Mouse (Mus musculus) kidney, postnatal 0 days (tissue): ENCODE results near the gene Sorcs2. TPM values are rescaled to one million over a fixed set of nuclear protein-coding genes. Genes with fewer than 3 reads are reported as not detected.

ENCODE experiments used
- ATAC-seq: fragments of 200-750 bp; cut with Nextera tagmentation; replicated peaks from 2 replicates; pipeline ENCODE4 v1.8.0; 2017; ENCODE audit warnings: low read depth, moderate number of reproducible peaks, moderate TSS enrichment, moderate library complexity; ENCODE audit not compliant: low FRiP score
- DNase-seq: peaks from one replicate; pipeline ENCODE4 v3.0.0-alpha.2; 2016; ENCODE audit warnings: low spot score
- H3K27ac ChIP-seq: fragments of 300-500 bp; sonication (generic); 2 replicates; pipeline ENCODE4 v1.5.1; 2014; ENCODE audit warnings: mild to moderate bottlenecking
- H3K27me3 ChIP-seq: fragments of 300-500 bp; sonication (generic); 2 replicates; pipeline ENCODE4 v1.6.1; 2014; ENCODE audit warnings: low read length, mixed read lengths; ENCODE audit not compliant: insufficient read depth
- H3K36me3 ChIP-seq: fragments of 300-500 bp; sonication (generic); 2 replicates; pipeline ENCODE4 v1.6.1; 2014; ENCODE audit warnings: low read length, mixed read lengths; ENCODE audit not compliant: insufficient read depth
- H3K4me1 ChIP-seq: fragments of 300-500 bp; sonication (generic); replicated peaks from 2 replicates; pipeline ENCODE4 v1.6.1; 2014; ENCODE audit warnings: antibody characterized with exemption, low read length, mixed read lengths; ENCODE audit not compliant: insufficient read depth
- H3K4me2 ChIP-seq: fragments of 300-500 bp; sonication (generic); 2 replicates; pipeline ENCODE4 v1.6.1; 2014; ENCODE audit warnings: mild to moderate bottlenecking, low read length, moderate library complexity, mixed read lengths
- H3K4me3 ChIP-seq: fragments of 300-500 bp; sonication (generic); replicated peaks from 2 replicates; pipeline ENCODE4 v1.5.1; 2014; ENCODE audit warnings: low read depth, low read length
- H3K9ac ChIP-seq: fragments of 300-500 bp; sonication (generic); 2 replicates; pipeline ENCODE4 v1.6.1; 2014; ENCODE audit warnings: low read depth, low read length
- H3K9me3 ChIP-seq: fragments of 300-500 bp; sonication (generic); replicated peaks from 2 replicates; pipeline ENCODE4 v1.6.1; 2016; ENCODE audit warnings: low read length, inconsistent platforms, mixed read lengths
- CTCF ChIP-seq: IDR thresholded peaks from 2 replicates; pipeline ENCODE4 v1.5.1; 2016; ENCODE audit warnings: antibody characterized with exemption, low read depth, mild to moderate bottlenecking, moderate library complexity
- WGBS: fragments of 180-500 bp; shearing (Covaris S2); extraction: QIAGEN DNeasy Blood & Tissue Kit; methylation state at CpG from one replicate; pipeline ENCODE4 v1.1.7; 2014; 5-methylcytosine and 5-hydroxymethylcytosine counted together
- polyA plus RNA-seq: library from polyadenylated mRNA; unstranded; fragments of >200 nt; fragmentation: Nextera tagmentation; extraction: Ambion mirVana; gene quantifications from 2 replicates; pipeline ENCODE4 v1.2.1, GENCODE M21; 2015

Gene Sorcs2
- polyA plus RNA-seq, 1 experiment from 2014 or later, result 5.1 TPM

DNA sequence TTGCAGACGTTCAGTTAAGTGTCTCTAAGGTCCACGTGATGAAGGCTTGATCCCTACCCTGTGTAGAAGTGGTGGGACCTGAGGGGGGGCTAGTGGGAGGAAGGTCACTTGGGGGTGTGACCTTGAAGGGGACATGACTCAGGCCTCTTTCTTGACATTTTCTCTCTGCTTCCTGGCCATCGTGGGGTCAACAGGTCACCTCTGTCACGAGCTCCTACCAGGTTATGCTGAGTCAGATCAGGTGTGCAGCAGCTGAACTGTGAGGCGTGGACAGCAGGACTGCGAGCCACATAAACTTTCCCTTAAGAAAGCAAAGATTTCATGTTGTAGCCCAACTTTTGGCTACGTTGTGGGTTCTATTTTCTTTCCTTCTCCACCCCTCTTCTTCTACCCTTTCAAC is 307.9 kb downstream of the Sorcs2 start:
- 0 out of 2 replicates have a peak overlapping the region, but pooled peaks have one; percentile 8 for H3K27ac ChIP-seq
- no peak overlapping the region for H3K4me3 ChIP-seq
- H3K9me3 ChIP-seq, result no peaks in the 10 kb centered on the region
- H3K9ac ChIP-seq, result no peak overlapping the region
- no peak overlapping the region for H3K4me2 ChIP-seq
- no peaks in the 10 kb centered on the region for H3K27me3 ChIP-seq
- H3K36me3 ChIP-seq, result no peaks in the 10 kb centered on the region
- no peak for DNase-seq
- ATAC-seq, result no peak
- 60% methylated on average over 7 of the region's 7 CpGs for WGBS
- H3K4me1 ChIP-seq, result no peaks in the 10 kb centered on the region
- TF ChIP-seq CTCF, result no peak

DNA sequence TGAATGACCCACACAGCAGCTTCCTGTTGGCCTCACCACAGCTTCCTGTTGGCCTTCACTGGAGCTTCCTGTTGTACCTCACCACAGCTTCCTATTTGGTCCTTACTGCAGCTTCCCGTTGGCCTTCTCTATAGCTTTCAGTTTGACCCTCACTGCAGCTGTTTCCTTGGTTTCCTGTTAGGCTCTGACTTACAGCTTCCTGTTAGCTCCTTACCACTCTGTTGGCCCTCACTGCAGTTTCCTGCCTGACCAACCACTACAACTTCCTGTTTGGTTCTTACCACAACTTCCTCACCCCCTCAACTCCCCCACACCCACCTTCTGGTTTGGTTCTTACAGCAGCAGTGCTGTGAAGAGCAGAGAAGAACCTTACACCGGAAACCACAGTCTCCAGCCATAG is 308.7 kb downstream of the Sorcs2 start:
- WGBS, result 47% methylated on average over 2 of the region's 2 CpGs
- Histone ChIP-seq H3K27me3 (no peaks in the 10 kb centered on the region), H3K4me1 (no peaks in the 10 kb centered on the region), H3K9ac (no peak overlapping the region), H3K4me2 (no peak overlapping the region), H3K36me3 (no peaks in the 10 kb centered on the region), H3K4me3 (no peak overlapping the region), H3K9me3 (no peaks in the 10 kb centered on the region), H3K27ac (peak overlapping the region; percentile 20; the same call in 1 of the 2 replicates)
- DNase-seq, result peak; percentile 57
- no peak for TF ChIP-seq CTCF
- ATAC-seq, result no peak

DNA sequence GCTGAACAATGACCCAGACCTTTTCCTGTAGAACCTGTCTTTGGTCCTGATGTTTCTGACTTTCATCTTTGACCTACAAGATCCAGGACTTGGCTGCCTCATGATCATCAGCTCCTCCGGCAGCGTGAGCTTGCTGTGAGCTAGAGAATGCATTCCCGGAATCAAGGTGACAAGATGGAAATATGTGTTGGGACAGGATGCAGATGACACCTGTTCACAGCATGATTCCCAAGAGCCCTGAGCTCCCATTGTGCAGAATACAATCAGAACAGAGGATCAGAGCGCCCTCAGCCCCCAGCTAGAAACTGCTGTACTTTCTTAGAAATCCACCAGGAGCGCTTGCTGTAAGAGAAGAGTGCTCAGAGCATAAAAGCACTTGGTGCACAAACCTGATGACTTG is 311.0 kb downstream of the Sorcs2 start:
- WGBS, result 92% methylated on average over 5 of the region's 5 CpGs
- Histone ChIP-seq H3K4me3 (no peak overlapping the region), H3K9ac (no peak overlapping the region), H3K27me3 (no peaks in the 10 kb centered on the region), H3K27ac (no peak overlapping the region), H3K9me3 (no peaks in the 10 kb centered on the region), H3K36me3 (no peaks in the 10 kb centered on the region), H3K4me2 (no peak overlapping the region), H3K4me1 (no peaks in the 10 kb centered on the region)
- TF ChIP-seq CTCF, result no peak
- DNase-seq (no peak), ATAC-seq (no peak)

DNA sequence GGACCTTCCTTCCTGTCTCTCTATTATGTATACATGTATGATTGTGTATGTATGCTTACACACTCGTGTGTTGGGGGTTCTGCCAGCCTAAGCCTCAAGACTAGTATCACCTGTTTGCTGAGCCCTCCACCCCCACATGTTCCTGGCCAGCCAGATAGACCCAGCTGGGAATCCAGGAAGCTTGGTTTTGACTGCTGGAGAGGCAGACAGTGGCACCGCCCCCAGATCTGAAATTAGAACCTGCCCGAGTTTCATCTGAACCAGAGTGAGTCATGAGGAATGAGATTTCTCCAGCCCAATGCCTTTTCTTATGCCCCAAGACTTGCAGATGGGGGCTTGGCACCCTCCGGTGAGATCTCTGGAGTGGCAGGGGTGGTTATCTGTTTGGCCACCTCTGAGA is 312.3 kb downstream of the Sorcs2 start:
- 53% methylated on average over 4 of the region's 4 CpGs for WGBS
- DNase-seq, result peak; percentile 27
- no peak for ATAC-seq

DNA sequence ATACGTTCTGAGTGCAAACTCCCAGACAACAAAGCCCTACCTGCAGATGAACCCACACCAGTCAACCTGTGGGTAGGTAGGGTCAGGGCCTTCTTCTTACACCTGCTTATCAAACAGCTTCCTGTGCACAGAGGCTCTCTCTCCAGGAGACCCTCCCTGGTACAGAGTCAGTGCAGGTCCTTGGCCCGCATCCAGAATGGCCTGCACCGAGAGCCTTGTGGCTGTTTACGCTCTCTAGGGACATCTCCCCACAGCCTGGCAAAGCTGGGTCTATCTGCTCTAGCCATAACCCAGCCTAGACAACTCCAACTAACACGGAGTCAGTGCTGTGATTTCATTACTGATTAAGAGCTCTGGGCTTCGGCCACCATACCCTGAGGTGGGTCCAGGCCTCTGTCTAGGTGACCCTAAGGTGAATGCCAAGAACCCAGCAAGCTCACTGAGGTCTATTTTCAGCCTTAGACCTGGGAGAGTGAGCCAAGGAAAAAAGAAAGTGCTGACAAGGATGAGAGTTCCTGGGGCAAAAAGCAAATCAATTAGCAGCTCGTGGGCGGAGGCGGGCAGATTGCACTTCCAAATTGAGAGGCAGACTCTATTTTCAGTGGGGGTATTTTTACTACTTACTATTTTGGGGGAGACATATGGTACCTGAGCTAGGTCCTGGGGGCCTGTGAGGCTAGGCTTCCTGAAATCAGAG is 313.9 kb downstream of the Sorcs2 start:
- Histone ChIP-seq H3K9ac (no peak overlapping the region), H3K36me3 (no peaks in the 10 kb centered on the region), H3K4me2 (no peak overlapping the region), H3K9me3 (no peaks in the 10 kb centered on the region), H3K27me3 (no peaks in the 10 kb centered on the region), H3K4me1 (no peaks in the 10 kb centered on the region), H3K4me3 (no peak overlapping the region), H3K27ac (no peak overlapping the region)
- DNase-seq (no peak), ATAC-seq (no peak)
- TF ChIP-seq CTCF, result no peak
- 76% methylated on average over 9 of the region's 9 CpGs for WGBS

More for the DNA sequence above, 312.3 kb downstream of the Sorcs2 start:
- no peaks in the 10 kb centered on the region for H3K27me3 ChIP-seq
- H3K9ac ChIP-seq, result no peak overlapping the region
- no peaks in the 10 kb centered on the region for H3K4me1 ChIP-seq
- no peak overlapping the region for H3K4me3 ChIP-seq
- no peak overlapping the region for H3K4me2 ChIP-seq
- H3K36me3 ChIP-seq, result no peaks in the 10 kb centered on the region
- no peak overlapping the region for H3K27ac ChIP-seq
- TF ChIP-seq CTCF, result no peak
- H3K9me3 ChIP-seq, result no peaks in the 10 kb centered on the region

DNA sequence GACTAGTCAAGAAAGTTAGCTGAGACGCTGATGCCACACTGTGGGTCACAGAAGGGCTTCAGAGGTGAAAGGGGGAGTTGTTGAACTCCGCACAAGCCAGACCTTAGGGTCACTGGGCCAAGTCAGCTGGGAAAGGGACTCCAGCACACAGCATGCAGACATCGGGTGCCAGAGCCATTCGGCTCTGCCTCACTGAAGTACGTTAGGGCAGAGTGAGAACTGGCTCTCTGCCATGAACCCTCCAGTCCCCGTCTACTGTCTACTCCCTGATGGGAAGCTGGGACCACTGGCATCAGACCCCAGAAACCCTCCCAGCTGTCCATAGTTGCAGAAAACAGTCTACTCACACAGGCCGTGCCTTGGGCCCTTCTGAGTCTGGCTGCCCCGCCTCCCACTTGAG is 316.9 kb downstream of the Sorcs2 start:
- 48% methylated on average over 8 of the region's 8 CpGs for WGBS
- Histone ChIP-seq H3K9me3 (no peaks in the 10 kb centered on the region), H3K4me2 (no peak overlapping the region), H3K4me3 (no peak overlapping the region), H3K27me3 (no peaks in the 10 kb centered on the region), H3K27ac (no peak overlapping the region), H3K9ac (no peak overlapping the region), H3K36me3 (no peaks in the 10 kb centered on the region), H3K4me1 (no peaks in the 10 kb centered on the region)
- ATAC-seq, result no peak
- TF ChIP-seq CTCF, result no peak
- no peak for DNase-seq
